Mouse (Mus musculus) urinary bladder, adult 18-20 months (tissue): ENCODE measurements around the gene Gm2000.
"Not testable (repeated sequence)": the region's sequence is repeated elsewhere in the genome, so short reads cannot be mapped to it uniquely, and the experiment has no call there.

ENCODE experiments used
- DNase-seq, 2 experiments: peaks; one replicate each; pipeline ENCODE4 v3.0.0; 2022; ENCODE audit warnings: low spot score in 2 of 2, mixed read lengths in 2 of 2

Gene Gm2000

GRCm38 (mm10) chr1:156365740-156366139 lies at the start of gene Gm2000:
Gene Gm2000, plus strand, starts transcription at chr1:156366040.
- no peak for DNase-seq

GRCm38 (mm10) chr1:156323126-156323525 lies 42.7 kb upstream of the Gm2000 start:
- DNase-seq, result no peak

GRCm38 (mm10) chr1:156340847-156341246 lies 25.0 kb upstream of the Gm2000 start:
- no peak for DNase-seq

DNA sequence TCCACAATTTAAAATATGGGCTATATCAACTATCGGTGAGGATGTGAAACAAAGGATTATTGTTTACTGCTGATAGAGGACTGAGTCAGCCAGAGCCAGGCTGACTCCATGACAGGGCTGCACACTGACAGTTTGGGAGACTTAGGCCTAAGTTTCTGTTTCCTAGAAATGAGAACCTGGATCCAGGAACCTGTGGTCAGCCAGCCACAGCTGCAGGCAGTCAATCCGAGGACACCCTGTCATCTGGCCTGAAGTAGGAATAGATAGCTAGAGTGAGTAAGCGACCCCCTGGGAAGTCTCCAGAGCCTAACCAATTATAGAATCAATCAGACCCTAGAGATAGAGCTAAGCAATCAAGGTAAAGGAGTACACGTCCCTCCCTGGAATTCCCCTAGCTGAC lies 21.4 kb upstream of the Gm2000 start:
- no peak for DNase-seq

- DNase-seq, result no peak
Observed at GRCm38 (mm10) chr1:156345633-156346032, 20.2 kb upstream of the Gm2000 start.

DNA sequence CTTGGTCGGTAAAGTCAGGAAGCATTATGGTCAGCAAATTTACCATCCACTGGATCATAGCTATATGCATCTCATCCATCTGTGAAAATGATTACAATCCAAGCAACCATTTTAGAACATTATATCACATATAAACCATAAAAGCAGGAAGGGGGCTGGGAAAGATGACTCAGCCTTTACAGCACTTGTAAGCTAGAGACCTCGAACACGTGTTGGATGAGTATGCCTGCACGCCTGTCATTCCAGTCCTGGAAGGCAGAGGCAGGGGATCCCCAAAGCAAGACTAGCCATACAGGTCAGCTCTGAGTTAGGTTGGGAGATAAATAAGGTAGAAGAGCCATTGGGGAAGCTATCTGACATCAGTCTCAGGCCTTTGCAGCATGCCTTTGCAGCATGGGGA lies 16.8 kb upstream of the Gm2000 start:
- DNase-seq, result no peak

DNA sequence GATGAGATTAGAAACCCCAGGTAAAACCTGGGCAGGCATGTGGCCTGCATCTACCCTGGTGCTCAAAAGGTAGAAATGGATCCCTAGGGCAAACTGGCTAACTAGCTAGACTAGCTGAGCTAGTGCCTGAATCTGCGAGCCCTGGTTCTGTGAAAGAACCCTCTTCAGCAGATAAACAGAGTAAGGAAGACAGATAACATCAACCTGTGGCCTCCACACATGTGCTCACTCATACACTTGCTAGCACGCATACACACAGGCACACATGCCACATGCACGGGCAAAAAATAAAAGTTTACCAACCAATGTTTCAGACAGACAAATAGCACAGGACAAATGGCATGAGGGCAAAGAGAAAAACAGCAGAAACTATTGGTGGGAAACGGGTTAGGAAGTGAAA lies 15.4 kb upstream of the Gm2000 start:
- no peak for DNase-seq

- no peak for DNase-seq
Observed at GRCm38 (mm10) chr1:156352466-156352865, 13.4 kb upstream of the Gm2000 start.

DNA sequence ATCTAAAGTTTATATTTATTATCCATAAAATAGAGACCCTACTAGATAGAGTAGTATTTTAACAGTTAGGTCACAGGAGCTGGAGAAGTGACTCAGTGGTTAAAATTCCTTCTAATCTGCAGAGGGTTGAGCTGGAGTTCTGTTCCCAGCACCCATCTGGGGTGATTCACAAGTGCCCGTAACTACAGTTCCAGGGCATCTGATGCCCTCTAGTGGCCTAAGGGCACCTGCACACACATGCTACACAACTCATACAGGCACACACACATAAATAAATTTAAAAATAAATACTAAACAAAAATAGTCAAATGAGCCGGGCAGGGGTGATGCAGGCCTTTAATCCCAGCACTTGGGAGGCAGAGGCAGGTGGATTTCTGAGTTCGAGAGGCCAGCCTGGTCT lies 15.4 kb downstream of the Gm2000 start:
- DNase-seq, result no peak

DNA sequence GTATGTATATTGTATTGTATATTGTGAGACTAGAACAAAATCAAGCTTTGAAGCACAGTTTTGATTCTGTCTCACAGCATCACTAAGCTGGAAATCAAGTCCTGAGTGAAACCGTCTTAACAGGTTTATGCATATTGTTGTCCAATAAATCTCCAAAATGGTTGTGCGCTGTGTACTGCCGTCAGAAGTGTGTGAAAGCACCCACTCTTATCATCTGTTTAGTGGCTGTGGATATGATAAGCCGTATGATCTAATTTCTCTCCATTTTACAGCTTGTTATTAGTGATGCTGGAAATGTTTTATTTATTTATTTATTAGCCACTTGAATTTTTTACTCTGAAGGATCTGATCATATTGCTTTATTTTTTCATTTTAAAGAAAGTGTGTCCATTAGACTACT lies 20.4 kb downstream of the Gm2000 start:
- no peak for DNase-seq

DNA sequence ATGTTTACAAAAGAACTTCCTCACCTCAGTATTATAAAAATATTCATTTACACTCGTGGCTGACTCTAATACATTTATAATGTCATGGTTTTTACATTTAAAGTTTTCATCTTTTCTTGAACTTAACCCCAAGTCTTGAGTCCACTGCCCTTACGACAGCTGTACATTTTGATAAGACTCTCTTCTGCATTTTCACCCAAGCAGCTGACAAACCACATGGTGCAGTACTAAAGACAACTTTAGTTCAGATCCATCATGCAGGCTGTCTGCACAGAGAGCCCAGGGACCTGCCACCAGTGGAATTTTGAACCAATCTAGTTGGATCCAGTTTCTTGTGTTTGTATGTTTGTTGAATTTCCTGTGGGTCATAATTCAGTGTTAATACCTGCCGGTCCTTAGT lies 21.0 kb downstream of the Gm2000 start:
- DNase-seq, result no peak

GRCm38 (mm10) chr1:156393148-156393547 lies 27.3 kb downstream of the Gm2000 start:
- DNase-seq, result no peak

GRCm38 (mm10) chr1:156400159-156400558 lies 34.3 kb downstream of the Gm2000 start:
- not testable (repeated sequence) for DNase-seq

DNA sequence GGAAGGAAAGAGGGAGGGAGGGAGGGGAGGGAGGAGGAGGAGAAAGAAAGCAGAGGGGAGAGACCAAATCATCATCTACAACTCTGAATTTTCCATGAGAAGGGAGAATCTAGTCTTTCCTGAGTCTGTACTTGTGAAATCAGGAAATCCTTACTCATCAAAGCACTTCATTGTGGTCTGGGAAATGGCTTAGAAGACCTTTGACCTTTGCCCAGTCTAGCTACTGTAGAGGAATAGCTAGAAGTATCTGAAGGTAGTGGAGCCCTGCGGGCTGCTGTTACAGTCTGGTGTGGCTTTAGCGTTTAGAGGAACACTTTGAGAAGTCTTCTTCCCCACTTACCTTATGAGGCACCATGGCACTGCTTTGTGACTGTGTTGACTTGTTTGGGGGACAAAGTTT lies 36.7 kb downstream of the Gm2000 start:
- no peak for DNase-seq

DNA sequence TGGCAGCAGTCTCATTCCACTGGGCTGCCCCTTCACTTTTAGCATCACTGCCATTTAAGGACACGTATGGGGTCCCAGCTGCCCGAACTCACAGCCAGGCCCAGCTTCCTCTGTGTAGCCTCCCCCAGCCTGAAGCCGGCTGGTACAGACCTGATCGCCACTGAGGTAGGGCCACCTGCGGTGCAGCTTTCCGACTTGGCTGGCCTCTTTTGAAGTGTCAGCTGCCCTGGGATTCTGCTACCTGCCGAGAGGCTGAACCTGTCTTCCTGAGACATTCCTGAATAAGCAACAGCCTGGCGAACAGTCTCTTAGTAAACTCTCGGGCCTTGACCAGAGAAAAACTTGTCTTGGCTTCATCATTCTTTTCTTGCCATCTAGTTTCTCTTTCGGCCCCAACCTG lies 37.4 kb downstream of the Gm2000 start:
- DNase-seq, result no peak

- DNase-seq, result no peak
Observed at GRCm38 (mm10) chr1:156408004-156408403, 42.2 kb downstream of the Gm2000 start.

- no peak for DNase-seq
Observed at GRCm38 (mm10) chr1:156408521-156408920, 42.7 kb downstream of the Gm2000 start.
